Mouse (Mus musculus) embryonic facial prominence, embryonic 12.5 days (tissue): Measurements from ENCODE around the gene Myl7. TPM values are rescaled to one million over a fixed set of nuclear protein-coding genes. Genes with fewer than 3 reads are reported as not detected.
"Not testable (repeated sequence)": the region's sequence is repeated elsewhere in the genome, so short reads cannot be mapped to it uniquely, and the experiment has no call there.

Experiments used
- ATAC-seq: fragments of 200-750 bp; cut with Nextera tagmentation; 2 replicates; pipeline ENCODE4 v1.8.0; 2017; ENCODE audit not compliant: insufficient number of reproducible peaks, insufficient read depth, low FRiP score, low TSS enrichment
- H3K27ac ChIP-seq: fragments of 300-500 bp; sonication (generic); 2 replicates; pipeline ENCODE4 v1.5.1; 2016; ENCODE audit warnings: mild to moderate bottlenecking
- H3K27me3 ChIP-seq: fragments of 300-500 bp; sonication (generic); 2 replicates; pipeline ENCODE4 v1.6.1; 2016; ENCODE audit warnings: mild to moderate bottlenecking, moderate library complexity
- H3K36me3 ChIP-seq: fragments of 300-500 bp; sonication (generic); 2 replicates; pipeline ENCODE4 v1.6.1; 2016; ENCODE audit warnings: mild to moderate bottlenecking
- H3K4me1 ChIP-seq: fragments of 300-500 bp; sonication (generic); 2 replicates; pipeline ENCODE4 v1.6.1; 2016
- H3K4me2 ChIP-seq: fragments of 300-500 bp; sonication (generic); replicated peaks from 2 replicates; pipeline ENCODE4 v1.6.1; 2016; ENCODE audit warnings: mild to moderate bottlenecking, moderate library complexity
- H3K4me3 ChIP-seq: fragments of 300-500 bp; sonication (generic); 2 replicates; pipeline ENCODE4 v1.5.1; 2016; ENCODE audit warnings: mild to moderate bottlenecking
- H3K9ac ChIP-seq: fragments of 300-500 bp; sonication (generic); 2 replicates; pipeline ENCODE4 v1.6.1; 2016; ENCODE audit warnings: mild to moderate bottlenecking, moderate library complexity
- H3K9me3 ChIP-seq: fragments of 300-500 bp; sonication (generic); 2 replicates; pipeline ENCODE4 v1.6.1; 2016; ENCODE audit warnings: mild to moderate bottlenecking, moderate library complexity
- WGBS: fragments of 180-500 bp; shearing (Covaris S2); methylation state at CpG from one replicate; pipeline ENCODE4 v1.1.7; 2016; 5-methylcytosine and 5-hydroxymethylcytosine counted together
- polyA plus RNA-seq: library from polyadenylated mRNA; unstranded; fragments of >200 nt; fragmentation: Nextera tagmentation; extraction: Ambion mirVana; gene quantifications from 2 replicates; pipeline ENCODE4 v1.2.1, GENCODE M21; 2016

Gene Myl7
- 2.0 and 3.2 TPM in 2 replicates for polyA plus RNA-seq

DNA sequence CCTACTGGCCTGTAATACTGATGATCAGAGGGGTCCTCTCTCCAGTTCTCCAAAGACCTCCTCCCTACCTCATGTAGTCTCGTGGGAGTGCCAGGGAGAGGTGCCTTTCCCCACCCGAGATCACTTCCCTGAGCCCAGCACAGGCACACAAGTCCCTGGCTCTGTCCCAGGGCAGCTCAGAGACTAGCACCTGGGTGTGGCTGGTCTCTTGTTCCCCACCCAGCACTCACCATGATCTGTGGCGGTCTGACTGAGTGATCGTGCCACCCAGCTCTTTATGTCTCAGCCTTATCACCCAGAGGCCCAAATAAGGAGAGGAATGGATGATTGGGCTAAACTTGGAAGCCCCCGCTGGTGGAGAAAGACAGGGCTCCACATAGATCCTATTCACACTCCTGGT, at the start of gene Myl7:
TSS of gene Myl7 (minus strand) at position 252 of the 400 bp plus-strand sequence.
- 66% methylated on average over 5 of the region's 5 CpGs for WGBS
- Histone ChIP-seq H3K27ac (no peak within 1 kb of the TSS), H3K4me2 (no peak within 1 kb of the TSS), H3K9me3 (no peaks in the 10 kb centered on the region), H3K27me3 (peaks cover 16% of the 10 kb centered on the region), H3K4me1 (peaks cover 21% of the 10 kb centered on the region), H3K9ac (no peak within 1 kb of the TSS), H3K36me3 (no peaks in the 10 kb centered on the region), H3K4me3 (no peak within 1 kb of the TSS)
- no peak for ATAC-seq

- H3K9ac ChIP-seq, result no peak overlapping the region
- H3K27me3 ChIP-seq, result no peaks in the 10 kb centered on the region
- ATAC-seq, result no peak
- H3K9me3 ChIP-seq, result no peaks in the 10 kb centered on the region
- H3K4me1 ChIP-seq, result peaks cover 8% of the 10 kb centered on the region; the same call in 1 of the 2 replicates
- 55% methylated on average over 4 of the region's 4 CpGs for WGBS
- no peaks in the 10 kb centered on the region for H3K36me3 ChIP-seq
- H3K4me2 ChIP-seq, result no peak overlapping the region
- no peak overlapping the region for H3K27ac ChIP-seq
- H3K4me3 ChIP-seq, result no peak overlapping the region
Measured at GRCm38 (mm10) chr11:5947796-5948195, 49.2 kb upstream of the Myl7 start.

- Histone ChIP-seq H3K27ac (no peak overlapping the region), H3K9ac (no peak overlapping the region), H3K27me3 (no peaks in the 10 kb centered on the region), H3K4me2 (no peak overlapping the region), H3K9me3 (no peaks in the 10 kb centered on the region), H3K36me3 (no peaks in the 10 kb centered on the region), H3K4me1 (peaks cover 8% of the 10 kb centered on the region; the same call in 1 of the 2 replicates), H3K4me3 (no peak overlapping the region)
- WGBS, result 84% methylated on average over 2 of the region's 2 CpGs
- ATAC-seq, result no peak
Measured at GRCm38 (mm10) chr11:5945096-5945495, 46.5 kb upstream of the Myl7 start.

DNA sequence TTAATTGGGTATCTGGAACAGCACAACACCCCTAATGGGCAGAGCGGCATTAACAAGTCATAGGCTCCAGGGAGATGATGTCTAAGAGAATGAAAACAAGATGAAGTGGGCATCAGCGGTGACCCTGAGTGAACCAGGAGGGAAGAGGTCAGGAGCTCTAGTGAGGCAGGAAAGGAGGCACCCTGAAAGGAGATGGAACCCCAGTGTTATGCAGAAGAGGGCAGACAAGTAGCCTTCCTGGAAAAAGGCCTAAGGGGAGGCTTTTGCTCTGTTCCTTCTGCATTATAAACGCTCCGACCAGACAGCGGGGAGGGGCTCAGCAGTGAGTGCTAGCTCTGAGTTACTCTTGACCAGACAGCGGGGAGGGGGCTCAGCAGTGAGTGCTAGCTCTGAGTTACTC, 44.4 kb upstream of the Myl7 start:
- 56% methylated on average over 6 of the region's 6 CpGs for WGBS
- Histone ChIP-seq H3K4me2 (no peak overlapping the region), H3K36me3 (no peaks in the 10 kb centered on the region), H3K27ac (no peak overlapping the region), H3K9me3 (no peaks in the 10 kb centered on the region), H3K27me3 (no peaks in the 10 kb centered on the region), H3K4me3 (no peak overlapping the region), H3K9ac (no peak overlapping the region), H3K4me1 (no peaks in the 10 kb centered on the region)
- no peak for ATAC-seq

GRCm38 (mm10) chr11:5934531-5934930, 35.9 kb upstream of the Myl7 start:
- ATAC-seq, H3K4me3 ChIP-seq, H3K27me3 ChIP-seq, H3K4me1 ChIP-seq, H3K27ac ChIP-seq, H3K36me3 ChIP-seq, H3K9me3 ChIP-seq, H3K4me2 ChIP-seq, H3K9ac ChIP-seq: not testable (repeated sequence)
- 91% methylated on average over 11 of the region's 11 CpGs for WGBS

- H3K9me3 ChIP-seq, H3K9ac ChIP-seq, H3K27me3 ChIP-seq, ATAC-seq, H3K36me3 ChIP-seq, H3K4me1 ChIP-seq, H3K4me3 ChIP-seq, H3K27ac ChIP-seq, H3K4me2 ChIP-seq: not testable (repeated sequence)
- 78% methylated on average over 6 of the region's 6 CpGs for WGBS
Measured at GRCm38 (mm10) chr11:5931947-5932346, 33.4 kb upstream of the Myl7 start.

- Histone ChIP-seq H3K4me1 (no peaks in the 10 kb centered on the region), H3K27ac (no peak overlapping the region)
Measured at GRCm38 (mm10) chr11:5930578-5930977, 32.0 kb upstream of the Myl7 start.

GRCm38 (mm10) chr11:5926696-5927220, 28.2 kb upstream of the Myl7 start:
- Histone ChIP-seq H3K9ac (no peak overlapping the region), H3K4me3 (no peak overlapping the region), H3K27ac (no peak overlapping the region), H3K9me3 (no peaks in the 10 kb centered on the region), H3K4me1 (no peaks in the 10 kb centered on the region), H3K36me3 (no peaks in the 10 kb centered on the region), H3K4me2 (no peak overlapping the region), H3K27me3 (no peaks in the 10 kb centered on the region)
- 89% methylated on average over 3 of the region's 3 CpGs for WGBS
- no peak for ATAC-seq

More at GRCm38 (mm10) chr11:5930578-5930977, 32.0 kb upstream of the Myl7 start:
- Histone ChIP-seq H3K9ac (no peak overlapping the region), H3K27me3 (no peaks in the 10 kb centered on the region), H3K4me3 (no peak overlapping the region), H3K9me3 (peaks cover 6% of the 10 kb centered on the region; the same call in 1 of the 2 replicates), H3K36me3 (no peaks in the 10 kb centered on the region), H3K4me2 (no peak overlapping the region)
- no peak for ATAC-seq
- 41% methylated on average over 1 of the region's 1 CpGs for WGBS

- 50% methylated on average over 8 of the region's 8 CpGs for WGBS
- no peak for ATAC-seq
- H3K27me3 ChIP-seq, result no peaks in the 10 kb centered on the region
Measured at GRCm38 (mm10) chr11:5924699-5925098, 26.1 kb upstream of the Myl7 start.

GRCm38 (mm10) chr11:5920323-5920960, 21.9 kb upstream of the Myl7 start:
- Histone ChIP-seq H3K9me3 (no peaks in the 10 kb centered on the region), H3K27ac (no peak overlapping the region), H3K4me3 (no peak overlapping the region), H3K36me3 (no peaks in the 10 kb centered on the region), H3K4me2 (no peak overlapping the region), H3K9ac (no peak overlapping the region), H3K27me3 (no peaks in the 10 kb centered on the region), H3K4me1 (no peaks in the 10 kb centered on the region)
- WGBS, result 37% methylated on average over 17 of the region's 17 CpGs
- no peak for ATAC-seq

More at GRCm38 (mm10) chr11:5924699-5925098, 26.1 kb upstream of the Myl7 start:
- no peak overlapping the region for H3K27ac ChIP-seq
- H3K9me3 ChIP-seq, result no peaks in the 10 kb centered on the region
- no peaks in the 10 kb centered on the region for H3K36me3 ChIP-seq
- H3K4me1 ChIP-seq, result no peaks in the 10 kb centered on the region
- no peak overlapping the region for H3K4me3 ChIP-seq
- no peak overlapping the region for H3K4me2 ChIP-seq
- H3K9ac ChIP-seq, result no peak overlapping the region

DNA sequence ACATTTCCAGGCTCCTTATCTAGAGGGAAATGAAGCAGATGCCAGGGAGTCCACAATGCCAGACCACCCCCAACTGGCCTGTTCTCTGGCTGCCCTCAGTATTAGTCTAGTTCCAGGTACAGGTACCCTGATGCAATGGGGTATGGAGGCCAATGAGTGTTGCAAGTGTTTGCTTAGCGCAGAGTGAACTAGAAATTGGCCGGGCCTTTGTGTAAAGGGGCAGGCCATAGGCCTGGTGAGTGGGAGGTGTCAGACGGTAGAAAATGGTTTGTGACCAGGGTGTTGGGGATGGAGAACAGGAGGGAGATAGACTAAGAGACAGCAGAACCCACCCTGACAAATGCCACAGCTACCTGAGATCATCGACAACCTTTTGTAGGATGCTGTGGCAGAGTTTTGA, 21.0 kb upstream of the Myl7 start:
- no peak for ATAC-seq
- Histone ChIP-seq H3K27me3 (no peaks in the 10 kb centered on the region), H3K4me1 (no peaks in the 10 kb centered on the region), H3K9ac (no peak overlapping the region), H3K36me3 (no peaks in the 10 kb centered on the region), H3K4me3 (no peak overlapping the region), H3K4me2 (no peak overlapping the region), H3K27ac (no peak overlapping the region), H3K9me3 (no peaks in the 10 kb centered on the region)
- 94% methylated on average over 4 of the region's 4 CpGs for WGBS

DNA sequence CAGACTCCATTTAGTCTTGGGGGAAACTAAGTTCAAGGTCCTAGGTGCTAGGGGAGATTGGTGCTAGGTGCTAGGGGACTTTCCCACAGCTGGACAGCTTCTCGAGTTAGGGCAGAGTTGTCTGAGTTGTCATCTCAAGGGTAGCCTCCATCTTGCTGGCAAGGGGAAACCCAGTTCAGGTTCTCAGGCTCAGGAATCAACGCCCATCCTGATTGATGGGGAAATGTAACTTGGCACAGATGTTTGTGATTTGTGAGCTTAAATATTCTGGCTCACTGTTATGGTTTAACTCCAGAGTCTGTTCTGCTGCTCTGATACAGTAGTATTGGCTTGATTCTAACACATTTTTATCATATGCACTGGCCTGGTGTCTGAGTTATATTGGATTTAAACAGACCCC, 19.5 kb upstream of the Myl7 start:
- WGBS, result 56% methylated on average over 2 of the region's 2 CpGs
- H3K4me2 ChIP-seq, result no peak overlapping the region
- no peak for ATAC-seq
- no peaks in the 10 kb centered on the region for H3K27me3 ChIP-seq
- no peak overlapping the region for H3K27ac ChIP-seq
- H3K9me3 ChIP-seq, result no peaks in the 10 kb centered on the region
- no peaks in the 10 kb centered on the region for H3K4me1 ChIP-seq
- H3K4me3 ChIP-seq, result no peak overlapping the region
- H3K9ac ChIP-seq, result no peak overlapping the region
- no peaks in the 10 kb centered on the region for H3K36me3 ChIP-seq
